ENCODE assay signal across 9 mouse cellular contexts in genomic region chr3:105165355-105165754, GRCm38 (mm10).
DNase-seq lines count a peak whose midpoint lies in the region; ATAC-seq and TF ChIP-seq lines count a peak whose summit lies in the region.
"Had no signal": no experiment of that assay in that cellular context is flagged by ENCODE, and none has a peak within 500 bp of the region (broad histone marks: within the 10 kb centered on the region; RNA-seq: fewer than 3 reads in every experiment).

No protein-coding gene starts in this region.

- DNase-seq in liver: peak; percentile 71
- peak; percentile 84 for DNase-seq in kidney, adult 2 months
- peak; percentile 79 for DNase-seq in limb, embryonic 10.5 days (ENCODE audit: low spot score)
- peak; percentile 66 for DNase-seq in ovary, postnatal 14 days (ENCODE audit: low spot score)
- peak; percentile 83 for DNase-seq in thymus, postnatal 14 days

- no peaks in the 10 kb centered on the region; the same call in 1 of the 2 replicates for H3K9me3 ChIP-seq in liver, embryonic 12.5 days (replicated peaks)
- no peaks in the 10 kb centered on the region for H3K9me3 ChIP-seq in limb, embryonic 10.5 days (replicated peaks)
- H3K9me3 ChIP-seq: embryonic facial prominence, embryonic 15.5 days had no signal

- no peak overlapping the region for H3K27ac ChIP-seq in liver, embryonic 12.5 days
- no peak overlapping the region for H3K27ac ChIP-seq in kidney, adult 2 months (ENCODE audit: insufficient read depth, low read depth, low read length)
- no peak overlapping the region for H3K27ac ChIP-seq in limb, embryonic 10.5 days
- H3K27ac ChIP-seq: embryonic facial prominence, embryonic 15.5 days had no signal

- TF ChIP-seq CTCF in kidney, adult 2 months (conservative IDR thresholded peaks at IDR 0.05; ENCODE audit: insufficient read depth, insufficient read length, low read depth, low read length): peak; percentile 75

- H3K9ac ChIP-seq in liver, embryonic 12.5 days: no peak overlapping the region
- H3K9ac ChIP-seq: embryonic facial prominence, embryonic 15.5 days had no signal

- no peaks in the 10 kb centered on the region for H3K4me1 ChIP-seq in liver, embryonic 12.5 days
- no peaks in the 10 kb centered on the region for H3K4me1 ChIP-seq in kidney, adult 2 months (ENCODE audit: control insufficient read depth, insufficient read depth, low read length)
- H3K4me1 ChIP-seq in limb, embryonic 10.5 days: peaks cover 8% of the 10 kb centered on the region

- 37% methylated on average over 2 of the region's 2 CpGs for WGBS in liver, embryonic 12.5 days (ENCODE audit: insufficient replicate concordance)
- 24% methylated on average over 2 of the region's 2 CpGs for WGBS in kidney, adult 2 months
- WGBS in limb, embryonic 10.5 days: 29% methylated on average over 2 of the region's 2 CpGs

- TF ChIP-seq POLR2A in kidney, adult 2 months (IDR thresholded peaks at IDR 0.05; ENCODE audit: low read depth, low read length): no peak

- no peak overlapping the region for H3K4me2 ChIP-seq in liver, embryonic 12.5 days
- H3K4me2 ChIP-seq: embryonic facial prominence, embryonic 15.5 days had no signal

- H3K4me3 ChIP-seq in liver, embryonic 12.5 days: no peak overlapping the region
- H3K4me3 ChIP-seq in kidney, adult 2 months (ENCODE audit: insufficient read depth, low read depth, low read length): no peak overlapping the region
- H3K4me3 ChIP-seq in limb, embryonic 10.5 days: no peak overlapping the region
- H3K4me3 ChIP-seq: embryonic facial prominence, embryonic 15.5 days had no signal

- no peaks in the 10 kb centered on the region for H3K27me3 ChIP-seq in liver, embryonic 12.5 days (replicated peaks)
- H3K27me3 ChIP-seq in kidney, adult 2 months (replicated peaks; ENCODE audit: control insufficient read depth, insufficient read depth, low read length): no peaks in the 10 kb centered on the region
- 0 out of 2 replicates have a peak, but pooled peaks cover 4% of the 10 kb centered on the region for H3K27me3 ChIP-seq in limb, embryonic 10.5 days (ENCODE audit: low read depth, poor library complexity, severe bottlenecking)
- H3K27me3 ChIP-seq: embryonic facial prominence, embryonic 15.5 days had no signal

- no peak for ATAC-seq in liver, embryonic 12.5 days
- peak; percentile 60; the same call in 1 of the 2 replicates for ATAC-seq in cerebellum, adult (ENCODE audit: insufficient number of reproducible peaks, low FRiP score, low TSS enrichment)
- ATAC-seq in frontal cortex, adult (ENCODE audit: low TSS enrichment): peak; percentile 85

- H3K36me3 ChIP-seq in liver, embryonic 12.5 days: no peaks in the 10 kb centered on the region
- no peaks in the 10 kb centered on the region for H3K36me3 ChIP-seq in kidney, adult 2 months (ENCODE audit: control insufficient read depth, insufficient read depth, low read length)
- no peaks in the 10 kb centered on the region for H3K36me3 ChIP-seq in limb, embryonic 10.5 days
- H3K36me3 ChIP-seq: embryonic facial prominence, embryonic 15.5 days had no signal
